Mouse (Mus musculus) urinary bladder, postnatal 0 days (tissue): ENCODE data around the gene Olfr644. TPM values are rescaled to one million over a fixed set of nuclear protein-coding genes. Genes with fewer than 3 reads are reported as not detected.

Experiments
- polyA plus RNA-seq: library from polyadenylated mRNA; unstranded; fragments of >200 nt; fragmentation: Nextera tagmentation; extraction: Ambion mirVana; gene quantifications from 2 replicates; pipeline ENCODE4 v1.2.1, GENCODE M21; 2015

Gene Olfr644
- not detected in 2 replicates for polyA plus RNA-seq

DNA sequence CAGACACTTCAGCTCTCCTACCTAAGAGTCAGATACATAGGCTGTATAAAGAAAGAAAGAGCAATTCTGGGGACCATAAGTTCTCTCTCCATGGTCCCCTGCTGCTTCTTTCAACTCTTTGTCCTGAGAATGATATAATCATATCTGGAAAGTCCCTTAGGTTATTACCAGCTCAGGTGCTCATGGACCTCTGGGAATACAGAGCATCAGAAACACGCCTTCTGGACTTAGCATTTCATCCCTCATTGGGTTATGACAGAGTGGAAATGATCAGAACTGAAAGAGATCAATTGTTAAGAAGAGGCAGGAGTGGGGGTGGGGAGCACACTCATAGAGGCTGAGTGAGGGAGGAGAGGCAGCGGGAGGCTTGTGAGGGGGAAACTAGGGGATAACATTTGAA lies at the start of gene Olfr644:
TSS of gene Olfr644 (minus strand) at position 101 of the 400 bp plus-strand sequence.

DNA sequence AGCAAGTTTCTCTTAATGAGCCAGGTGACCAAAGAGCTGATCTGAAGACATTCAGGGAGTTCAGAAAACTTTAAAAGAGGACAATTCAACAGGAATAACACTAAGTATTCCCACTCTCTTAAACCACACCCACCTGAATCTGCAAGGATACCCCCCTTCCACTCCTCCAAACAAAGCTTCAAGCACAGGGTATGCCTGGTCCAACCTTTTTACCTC lies 33.0 kb upstream of the Olfr644 start, which contains the start of gene Olfr646:
TSS of gene Olfr646 (plus strand) at position 117 of the 216 bp plus-strand sequence.

DNA sequence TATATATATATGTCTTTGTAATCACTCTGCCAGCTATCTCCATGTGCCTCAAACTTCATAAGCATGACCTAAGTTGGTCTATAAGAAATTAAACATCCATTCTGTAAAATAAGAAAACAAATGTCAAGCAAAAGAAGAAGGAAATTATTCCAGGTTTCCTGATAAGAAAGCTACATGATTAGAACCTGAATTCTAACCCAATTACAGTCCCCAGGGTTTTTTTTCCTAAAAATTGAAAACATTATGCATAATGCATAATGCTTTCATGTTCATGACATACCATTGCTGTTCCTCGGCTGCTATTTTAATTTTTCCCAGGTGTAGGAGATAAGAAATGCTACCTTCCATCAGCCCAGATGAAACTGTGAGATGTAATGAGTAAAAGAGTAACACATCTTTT lies 13.7 kb upstream of the Olfr644 start, which contains the start of gene Olfr645:
TSS of gene Olfr645 (minus strand) at position 101 of the 400 bp plus-strand sequence.

DNA sequence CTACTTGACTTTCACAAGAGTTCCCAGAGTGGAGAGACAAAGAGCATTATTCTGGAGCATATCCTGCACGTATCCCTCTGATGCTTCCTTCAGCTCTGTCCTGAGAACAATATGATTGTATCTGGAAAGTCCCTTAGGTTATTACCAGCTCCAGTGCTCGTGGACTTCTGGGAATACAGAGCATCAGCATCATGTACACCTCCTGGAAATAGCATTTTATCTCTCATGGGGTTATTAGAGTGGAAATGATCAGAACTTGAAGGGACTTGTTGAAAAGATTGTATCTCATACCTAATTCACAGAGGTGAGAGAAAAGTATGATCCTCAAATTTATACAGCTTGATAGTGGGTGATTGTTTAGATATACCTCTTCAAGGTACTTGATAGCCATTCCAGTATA lies 10.3 kb downstream of the Olfr644 start, which contains the start of gene 4930516K23Rik:
TSS of gene 4930516K23Rik (minus strand) at position 101 of the 400 bp plus-strand sequence.

DNA sequence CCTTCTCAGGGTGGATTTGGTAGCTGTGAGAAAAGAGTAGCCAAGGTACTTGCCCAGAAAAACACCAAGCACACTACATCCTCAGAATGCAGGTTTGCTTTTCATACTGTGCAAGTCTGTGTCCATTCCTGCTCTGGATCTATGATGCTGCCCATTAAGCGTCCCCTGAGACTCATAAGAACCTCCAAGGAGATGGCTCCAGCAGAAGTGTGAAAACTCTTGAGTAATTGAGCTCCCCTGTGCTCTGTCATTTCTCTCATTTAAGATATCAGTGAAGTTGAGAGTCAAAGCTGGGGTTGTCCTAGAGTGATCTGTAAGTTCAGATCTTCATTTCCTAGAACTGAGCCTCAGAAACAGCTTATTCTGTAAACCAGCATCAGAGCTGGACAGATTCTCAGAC lies 19.1 kb downstream of the Olfr644 start, which contains the start of gene Olfr642:
TSS of gene Olfr642 (minus strand) at position 101 of the 400 bp plus-strand sequence.

DNA sequence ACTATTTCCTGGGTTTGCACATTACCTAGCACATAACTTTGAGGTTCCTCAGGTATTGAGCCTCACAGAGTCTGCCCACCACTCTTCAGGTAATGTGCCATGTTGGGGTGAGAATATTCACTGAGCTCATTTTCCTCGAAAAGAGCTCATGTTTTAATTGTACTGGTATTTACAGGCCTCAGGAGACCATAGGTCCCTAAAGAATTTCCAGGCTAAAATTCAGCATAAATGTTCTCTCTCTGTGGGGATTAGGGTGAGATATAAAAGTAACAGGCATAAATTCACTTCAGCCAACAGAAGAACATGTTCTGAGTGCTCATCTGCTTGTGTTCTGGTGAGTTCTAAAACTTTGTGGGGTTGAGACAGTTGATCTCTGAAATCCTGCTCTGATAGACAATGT lies 36.5 kb downstream of the Olfr644 start, which contains the start of gene Olfr641:
TSS of gene Olfr641 (plus strand) at position 301 of the 400 bp plus-strand sequence.

DNA sequence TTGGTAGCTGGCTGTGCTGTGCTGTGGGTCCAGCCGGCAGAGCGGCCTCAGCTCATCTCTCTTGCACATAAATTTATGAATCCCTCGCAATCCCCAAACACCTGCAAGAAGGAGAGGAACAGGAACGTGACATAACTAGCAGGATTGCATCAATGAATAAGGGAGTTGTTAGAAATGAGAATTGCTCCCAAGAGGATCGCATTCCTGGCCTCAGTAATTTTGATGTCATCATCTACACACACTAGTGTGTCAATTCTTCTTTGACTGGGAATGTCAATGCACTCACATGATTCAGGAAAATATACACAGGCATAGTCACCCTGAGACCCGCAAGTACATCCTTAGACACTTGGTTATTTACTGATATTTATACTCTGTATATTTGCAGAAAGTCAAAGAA lies 46.2 kb downstream of the Olfr644 start, which contains the start of gene Olfr640:
TSS of gene Olfr640 (minus strand) at position 101 of the 400 bp plus-strand sequence.

DNA sequence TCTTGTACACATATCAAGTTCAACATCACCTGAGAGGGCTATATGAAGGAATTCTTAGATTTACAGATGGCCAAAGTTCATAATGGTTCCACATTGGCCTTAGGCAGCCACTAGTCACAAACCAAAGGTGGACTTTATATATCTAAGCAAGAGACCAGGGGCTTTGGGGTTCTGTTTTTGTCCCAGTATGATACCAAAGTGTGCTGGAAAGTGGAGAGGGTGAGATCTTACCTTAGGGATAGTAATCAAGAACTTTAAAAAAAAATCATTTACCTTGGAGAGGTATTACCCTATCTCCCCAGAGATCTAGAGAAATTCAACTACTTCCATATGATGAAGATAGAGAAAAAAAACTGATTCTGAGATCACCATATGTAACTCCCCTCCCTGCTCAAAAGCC lies 54.5 kb downstream of the Olfr644 start, which contains the start of gene Olfr639:
TSS of gene Olfr639 (minus strand) at position 101 of the 400 bp plus-strand sequence.

Other genes with a start within 250 kb of the Olfr644 start
- 8,698 and 21,253 TPM in 2 replicates for gene Hbb-bs, start 243.8 kb downstream of the Olfr644 start, polyA plus RNA-seq
- not detected in 2 replicates for gene Hbb-bh2, start 231.3 kb downstream of the Olfr644 start, polyA plus RNA-seq
- gene Hbb-bh1, start 228.7 kb downstream of the Olfr644 start, polyA plus RNA-seq = not detected in 2 replicates
- 0.78 and 3.6 TPM in 2 replicates for gene Hbb-y, start 218.7 kb downstream of the Olfr644 start, polyA plus RNA-seq
- not detected in 2 replicates for gene Olfr66, start 185.6 kb downstream of the Olfr644 start, polyA plus RNA-seq
- not detected in 2 replicates for gene Olfr64, start 177.4 kb downstream of the Olfr644 start, polyA plus RNA-seq
- not detected in 2 replicates for gene Olfr65, start 168.4 kb downstream of the Olfr644 start, polyA plus RNA-seq
- gene Olfr631, start 143.0 kb downstream of the Olfr644 start, polyA plus RNA-seq = not detected in 2 replicates
- gene Olfr632, start 137.5 kb downstream of the Olfr644 start, polyA plus RNA-seq = not detected in 2 replicates
- not detected in 2 replicates for gene Olfr633, start 127.4 kb downstream of the Olfr644 start, polyA plus RNA-seq
- not detected in 2 replicates for gene Olfr635, start 100.7 kb downstream of the Olfr644 start, polyA plus RNA-seq
- gene Olfr638, start 73.1 kb downstream of the Olfr644 start, polyA plus RNA-seq = not detected in 2 replicates
- not detected in 2 replicates for gene Olfr639, start 54.6 kb downstream of the Olfr644 start, polyA plus RNA-seq
- not detected in 2 replicates for gene Olfr640, start 46.3 kb downstream of the Olfr644 start, polyA plus RNA-seq
- not detected in 2 replicates for gene Olfr641, start 36.4 kb downstream of the Olfr644 start, polyA plus RNA-seq
- gene Olfr642, start 19.2 kb downstream of the Olfr644 start, polyA plus RNA-seq = not detected in 2 replicates
- gene 4930516K23Rik, start 10.4 kb downstream of the Olfr644 start, polyA plus RNA-seq = not detected in 2 replicates
- not detected in 2 replicates for gene Olfr645, start 13.6 kb upstream of the Olfr644 start, polyA plus RNA-seq
- gene Olfr646, start 33.0 kb upstream of the Olfr644 start, polyA plus RNA-seq = not detected in 2 replicates
- not detected in 2 replicates for gene Ubqln5, start 58.0 kb upstream of the Olfr644 start, polyA plus RNA-seq
- not detected in 2 replicates for gene Olfr643, start 65.5 kb upstream of the Olfr644 start, polyA plus RNA-seq
- not detected in 2 replicates for gene Ubqln3, start 71.4 kb upstream of the Olfr644 start, polyA plus RNA-seq
- gene Ubqlnl, start 78.7 kb upstream of the Olfr644 start, polyA plus RNA-seq = not detected in 2 replicates
- gene Olfm5, start 93.0 kb upstream of the Olfr644 start, polyA plus RNA-seq = not detected in 2 replicates
- gene Olfr648, start 111.5 kb upstream of the Olfr644 start, polyA plus RNA-seq = 0.05 and 0.07 TPM in 2 replicates
- gene Olfr649, start 124.1 kb upstream of the Olfr644 start, polyA plus RNA-seq = not detected in 2 replicates
- 0.63 and 1.2 TPM in 2 replicates for gene Trim6, start 146.9 kb upstream of the Olfr644 start, polyA plus RNA-seq
- 2.3 and 2.7 TPM in 2 replicates for gene Trim34a, start 172.6 kb upstream of the Olfr644 start, polyA plus RNA-seq
- 0.36 and 0.41 TPM in 2 replicates for gene Trim5, start 216.2 kb upstream of the Olfr644 start, polyA plus RNA-seq
- gene Trim12a, start 243.6 kb upstream of the Olfr644 start, polyA plus RNA-seq = 5.6 and 6.2 TPM in 2 replicates